Mouse (Mus musculus): ENCODE data around the gene Pde4d.

DNA sequence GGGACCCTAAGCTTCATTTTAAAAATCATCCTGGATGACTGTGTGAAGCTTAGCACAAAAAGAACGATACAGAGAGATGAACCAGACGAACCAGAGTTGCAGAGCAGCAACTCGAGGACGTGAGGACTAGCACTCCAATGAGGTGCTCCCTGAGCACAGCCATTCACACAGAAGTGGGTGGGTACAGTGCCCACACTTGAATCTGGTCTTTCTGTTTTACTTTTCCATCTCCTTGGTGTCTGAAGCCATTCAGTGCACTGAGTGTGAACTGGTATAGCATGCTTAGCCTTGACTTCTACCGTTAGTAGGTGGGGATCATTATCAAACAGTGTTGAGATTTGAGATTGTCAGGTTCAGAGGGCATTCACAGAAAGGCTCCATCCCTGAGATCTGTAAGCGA is 87.2 kb downstream of the Pde4d start:
- no peak for TF ChIP-seq CTCF (IDR thresholded peaks at IDR 0.05; ENCODE audit: low read depth)
- TF ChIP-seq EP300 (optimal IDR thresholded peaks at IDR 0.05), result no peak

Data from stomach, postnatal 0 days (tissue).